Mouse (Mus musculus) kidney, adult 2 months (tissue): ENCODE results near the gene Tasp1.

Experiments used
- CTCF ChIP-seq: fragments of 200-500 bp; conservative IDR thresholded peaks from 2 replicates; pipeline ENCODE4 v1.5.1; 2011; ENCODE audit warnings: low read depth, mild to moderate bottlenecking, control low read depth, low read length, moderate library complexity, mixed read lengths; ENCODE audit not compliant: insufficient read depth, insufficient read length
- POLR2A ChIP-seq: fragments of 200-500 bp; IDR thresholded peaks from one replicate; pipeline ENCODE4 v1.6.1; 2011; ENCODE audit warnings: low read depth, low read length, control low read depth

DNA sequence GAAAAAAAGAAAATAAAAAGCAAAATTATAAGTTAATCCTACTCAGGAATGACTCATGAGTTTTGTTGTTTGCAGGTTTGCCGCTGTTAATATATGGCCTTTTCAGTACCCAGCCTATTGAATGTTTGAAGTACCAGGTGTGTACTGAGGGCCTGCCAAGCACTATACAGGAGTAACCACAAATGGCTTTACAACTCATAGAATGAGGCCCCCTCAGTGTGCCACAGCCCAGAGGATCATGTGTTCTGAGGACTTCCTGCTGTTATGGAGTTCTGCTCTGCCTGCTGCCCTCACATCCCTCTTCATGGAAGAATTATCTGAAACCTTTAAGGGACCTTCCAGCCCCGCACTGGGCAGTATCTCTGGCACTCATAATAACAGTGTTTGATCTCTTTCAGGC lies 29.1 kb downstream of the Tasp1 start:
- TF ChIP-seq CTCF (no peak), POLR2A (no peak)
